Mouse (Mus musculus): ENCODE measurements at regions not wholly inside any gene's neighbourhood (a gene's known extent, or its start where the extent isn't known, plus 50 kb on each side); places are given as distances from the start of the nearest gene placed in this dataset.

GRCm38 (mm10) chr6:16359464-16359863 is 538.8 kb downstream of the Tfec start:
- TF ChIP-seq POLR2A (IDR thresholded peaks at IDR 0.05; ENCODE audit: borderline replicate concordance, extremely low read depth, low read depth, low read length) = no peak
- no peak for TF ChIP-seq CTCF (IDR thresholded peaks at IDR 0.05; ENCODE audit: insufficient read depth, low read length)

All from lung, adult 2 months (tissue).